ENCODE assay signal across 9 mouse cellular contexts in the genomic region with DNA sequence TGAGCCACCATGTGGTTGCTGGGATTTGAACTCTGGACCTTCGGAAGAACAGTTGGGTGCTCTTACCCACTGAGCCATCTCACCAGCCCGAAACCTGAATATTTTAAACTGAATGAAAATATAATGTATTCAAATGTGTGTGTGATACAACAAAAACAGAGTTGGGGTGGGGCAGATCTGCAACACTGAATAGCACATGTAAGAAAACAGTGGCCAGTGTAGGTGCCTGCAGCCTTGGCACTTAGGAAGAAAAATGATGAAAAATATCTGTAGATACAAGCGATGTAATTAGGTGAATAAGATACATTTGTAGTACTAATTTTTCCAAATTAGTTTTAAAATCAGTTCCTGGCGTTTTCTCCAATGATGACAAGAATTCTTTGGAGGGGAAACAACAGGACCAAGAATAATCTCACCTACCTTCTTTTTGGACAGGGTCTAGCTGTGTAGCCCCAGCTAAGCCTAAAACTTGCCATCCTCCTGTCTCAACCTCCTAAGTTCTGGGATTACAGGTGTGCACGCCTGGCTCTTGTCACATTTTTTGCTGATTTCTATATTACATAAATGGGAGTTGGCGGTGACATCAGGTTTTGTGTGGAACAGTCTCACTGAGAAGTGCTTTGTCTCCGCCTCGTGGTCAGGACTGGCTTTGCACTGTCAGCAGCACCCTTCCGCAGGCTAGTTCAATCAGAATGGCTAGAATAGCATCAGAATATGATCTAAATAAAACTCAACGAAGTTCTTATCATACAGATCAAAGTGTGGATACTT. TPM values are rescaled to one million over a fixed set of nuclear protein-coding genes. Genes with fewer than 3 reads are reported as not detected.
DNase-seq lines count a peak whose midpoint lies in the region; ATAC-seq and TF ChIP-seq lines count a peak whose summit lies in the region.
"Had no signal": no experiment of that assay in that cellular context is flagged by ENCODE, and none has a peak within 500 bp of the region (broad histone marks: within the 10 kb centered on the region; RNA-seq: fewer than 3 reads in every experiment).

No protein-coding gene starts in this region.

- no peak overlapping the region for H3K27ac ChIP-seq in ES-E14 (ENCODE audit: insufficient read depth, low read depth, low read length, poor library complexity, severe bottlenecking)
- H3K27ac ChIP-seq in forebrain, embryonic 16.5 days (ENCODE audit: low read length), result no peak overlapping the region
- no peak overlapping the region for H3K27ac ChIP-seq in hindbrain, embryonic 10.5 days
- H3K27ac ChIP-seq: limb, embryonic 12.5 days had no signal

- in situ Hi-C loops in ES-E14 (cut with MboI; ENCODE audit: low sequenced_read_pairs in 2 of 2, unreplicated experiment in 2 of 2), result loop anchor here (10.0 to 25.0 kb wide), 2 partner anchors 203 to 221 kb away; no protein-coding TSS in a partner anchor

- H3K4me2 ChIP-seq in forebrain, embryonic 16.5 days (ENCODE audit: low read length), result no peak overlapping the region
- H3K4me2 ChIP-seq: limb, embryonic 12.5 days had no signal

- 31% methylated on average over 10 of the region's 10 CpGs for WGBS in forebrain, embryonic 16.5 days
- 39% methylated on average over 10 of the region's 10 CpGs for WGBS in hindbrain, embryonic 10.5 days

- peak; percentile 85 for ATAC-seq in cerebellum, adult (ENCODE audit: insufficient number of reproducible peaks, low FRiP score, low TSS enrichment)
- ATAC-seq in forebrain, embryonic 16.5 days, result peak; percentile 93

- H3K9me3 ChIP-seq in ES-E14 (ENCODE audit: control insufficient read depth, insufficient read depth, low read depth, low read length), result no peaks in the 10 kb centered on the region
- no peaks in the 10 kb centered on the region for H3K9me3 ChIP-seq in forebrain, embryonic 16.5 days (ENCODE audit: control insufficient read depth, low read length)
- no peaks in the 10 kb centered on the region for H3K9me3 ChIP-seq in hindbrain, embryonic 10.5 days

- H3K36me3 ChIP-seq in ES-E14 (ENCODE audit: control insufficient read depth, insufficient read depth, low read length, poor library complexity, severe bottlenecking), result peaks cover 7% of the 10 kb centered on the region; the same call in 1 of the 2 replicates
- 0 out of 2 replicates have a peak, but pooled peaks cover 2% of the 10 kb centered on the region for H3K36me3 ChIP-seq in forebrain, embryonic 16.5 days (ENCODE audit: control insufficient read depth, insufficient read depth)
- H3K36me3 ChIP-seq in hindbrain, embryonic 10.5 days, result peaks cover 18% of the 10 kb centered on the region

- H3K9ac ChIP-seq in ES-E14 (ENCODE audit: insufficient read depth, low read depth, low read length, poor library complexity, severe bottlenecking), result no peak overlapping the region
- no peak overlapping the region for H3K9ac ChIP-seq in forebrain, embryonic 16.5 days (replicated peaks; ENCODE audit: low read depth, low read length)
- H3K9ac ChIP-seq: limb, embryonic 12.5 days had no signal

- peak; percentile 50 for DNase-seq in ES-E14 (ENCODE audit: low read depth, low spot score)
- DNase-seq in hindbrain, embryonic 10.5 days (ENCODE audit: low spot score), result peak; percentile 80
- DNase-seq in layer of hippocampus, adult 9-11 months, result peak; percentile 93
- peak; percentile 95 for DNase-seq in lung, postnatal 10 days
- DNase-seq in ovary, postnatal 36 days (ENCODE audit: low spot score), result peak; percentile 84
- peak; percentile 88 for DNase-seq in thymus, postnatal 14 days

- peaks cover 0 to 16% of the 10 kb centered on the region in 2 experiments; a peak in 1 of 4 replicates for H3K4me1 ChIP-seq in ES-E14 (ENCODE audit: control insufficient read depth in 2 of 2, insufficient read depth in 2 of 2, low read length in 2 of 2, poor library complexity in 1 of 2)
- peaks cover 5% of the 10 kb centered on the region; the same call in 1 of the 2 replicates for H3K4me1 ChIP-seq in forebrain, embryonic 16.5 days (replicated peaks; ENCODE audit: control insufficient read depth, insufficient read depth, low read length)
- peaks cover 13% of the 10 kb centered on the region for H3K4me1 ChIP-seq in hindbrain, embryonic 10.5 days (replicated peaks)
- H3K4me1 ChIP-seq: limb, embryonic 12.5 days had no signal

- H3K27me3 ChIP-seq in forebrain, embryonic 16.5 days (replicated peaks; ENCODE audit: control insufficient read depth, insufficient read depth, low read length), result no peaks in the 10 kb centered on the region
- H3K27me3 ChIP-seq in hindbrain, embryonic 10.5 days (ENCODE audit: insufficient read depth, poor library complexity, severe bottlenecking), result no peaks in the 10 kb centered on the region
- H3K27me3 ChIP-seq: limb, embryonic 12.5 days had no signal

- no peak overlapping the region for H3K4me3 ChIP-seq in ES-E14 (ENCODE audit: insufficient read depth in 1 of 2, low read depth in 1 of 2, low read length in 2 of 2, poor library complexity in 1 of 2, severe bottlenecking in 1 of 2)
- H3K4me3 ChIP-seq in forebrain, embryonic 16.5 days (replicated peaks; ENCODE audit: low read length), result no peak overlapping the region
- no peak overlapping the region for H3K4me3 ChIP-seq in hindbrain, embryonic 10.5 days
- H3K4me3 ChIP-seq: limb, embryonic 12.5 days had no signal

TF ChIP-seq in ES-E14, 5 proteins besides CTCF, POLR2A, EP300 and RAD21:
- TF ChIP-seq ZC3H11A (IDR thresholded peaks at IDR 0.05; ENCODE audit: borderline replicate concordance, low read depth, low read length) (peak; percentile 75), MAFK (IDR thresholded peaks at IDR 0.05; ENCODE audit: insufficient read depth, low read depth, low read length) (peak; percentile 83), CHD2 (IDR thresholded peaks at IDR 0.05; ENCODE audit: low read depth, low read length) (no peak), HCFC1 (IDR thresholded peaks at IDR 0.05; ENCODE audit: borderline replicate concordance, insufficient read depth, low read length) (no peak), ZNF384 (IDR thresholded peaks at IDR 0.05; ENCODE audit: low read depth, low read length) (no peak)

RNA-seq across cellular contexts. Expression of gene Cpeb3, which starts 57.1 kb away (rescaled TPM):
- 1.8 and 1.9 TPM in 2 replicates for total RNA-seq in ES-E14 (2012; rRNA removed)
- polyA plus RNA-seq in forebrain, embryonic 16.5 days (2015; fragmentation: Nextera tagmentation; extraction: Ambion mirVana), result 7.0 and 9.8 TPM in 2 replicates
- 0.87 and 2.9 TPM in 2 replicates for polyA plus RNA-seq in hindbrain, embryonic 10.5 days (2016; fragmentation: Nextera tagmentation; extraction: Ambion mirVana)

RNA-seq across cellular contexts. Expression of gene March5, which starts 58.2 kb away (rescaled TPM):
- total RNA-seq in ES-E14 (2012; rRNA removed), result 94.7 and 104 TPM in 2 replicates
- 111 and 130 TPM in 2 replicates for polyA plus RNA-seq in forebrain, embryonic 16.5 days (2015; fragmentation: Nextera tagmentation; extraction: Ambion mirVana)
- 112 and 116 TPM in 2 replicates for polyA plus RNA-seq in hindbrain, embryonic 10.5 days (2016; fragmentation: Nextera tagmentation; extraction: Ambion mirVana)
